Mouse (Mus musculus) central nervous system, embryonic 11.5 days (tissue): Measurements from ENCODE around the gene Olfr194. TPM values are rescaled to one million over a fixed set of nuclear protein-coding genes. Genes with fewer than 3 reads are reported as not detected.

Source experiments
- polyA plus RNA-seq: library from polyadenylated mRNA; depleted of rRNA; stranded (reverse); fragments of >200 nt; gene quantifications from 2 replicates; pipeline ENCODE4 v1.2.3, GENCODE M21; 2012; rRNA removed

Olfr194 gene
- polyA plus RNA-seq = not detected in 2 replicates

DNA sequence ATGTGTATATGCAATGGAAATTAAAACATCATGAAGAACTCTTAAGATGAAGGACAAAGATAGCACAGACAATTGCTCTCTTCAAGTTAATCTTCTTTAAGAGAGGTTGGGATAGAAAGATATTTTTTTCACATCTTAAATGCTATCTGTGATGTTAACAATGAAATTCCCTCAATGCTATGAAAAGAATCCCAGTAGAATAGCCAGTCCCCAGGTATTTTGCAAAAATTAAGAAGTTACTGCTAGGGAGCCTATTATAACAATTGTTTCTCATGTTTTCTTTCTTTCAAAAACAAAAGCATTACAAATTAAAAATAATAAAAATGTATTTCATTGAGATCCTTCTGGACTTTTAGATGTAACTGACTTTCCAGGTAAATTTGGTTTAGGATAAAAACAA lies at the start of gene Olfr194:
TSS of gene Olfr194 (minus strand) at position 101 of the 400 bp plus-strand sequence.

DNA sequence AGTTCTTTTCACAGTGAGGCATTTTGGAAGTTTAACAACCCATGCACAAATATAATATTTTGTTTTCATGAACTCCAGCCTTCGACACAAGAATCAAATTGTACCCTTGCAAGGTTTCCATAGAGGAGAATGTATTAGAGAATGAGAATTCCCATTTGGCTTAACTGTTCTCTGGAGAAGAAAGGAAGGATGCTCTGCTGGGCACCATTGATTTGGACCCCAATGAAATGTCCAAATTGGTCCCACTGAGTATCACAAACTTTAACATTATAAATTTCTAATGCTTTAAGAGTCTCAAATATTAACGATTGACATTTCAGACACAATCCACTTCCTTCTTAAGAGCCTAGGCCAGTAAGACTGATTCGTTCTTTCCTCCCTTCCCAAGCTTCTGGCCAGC lies 49.5 kb upstream of the Olfr194 start, which contains the start of gene Olfr196:
TSS of gene Olfr196 (minus strand) at position 101 of the 400 bp plus-strand sequence.

DNA sequence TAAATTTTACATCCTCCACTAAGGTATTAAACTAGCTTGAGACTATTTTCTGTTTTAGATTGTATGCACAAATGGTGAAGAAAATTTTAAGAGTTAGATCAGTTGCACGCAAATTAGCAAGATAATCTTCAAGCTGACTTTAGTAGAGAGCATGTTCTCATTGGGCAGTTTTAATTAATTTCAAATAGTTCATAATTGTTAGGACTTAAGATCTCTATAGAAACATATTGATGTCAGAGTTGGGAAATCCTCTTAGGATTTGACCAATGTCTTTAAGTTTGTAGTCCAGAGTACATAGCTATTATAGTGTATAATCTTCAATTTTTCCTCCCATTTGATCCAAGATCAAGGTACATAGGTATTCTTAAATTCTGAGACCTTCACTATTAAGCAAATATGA lies 25.9 kb upstream of the Olfr194 start, which contains the start of gene Olfr195:
TSS of gene Olfr195 (plus strand) at position 301 of the 400 bp plus-strand sequence.

DNA sequence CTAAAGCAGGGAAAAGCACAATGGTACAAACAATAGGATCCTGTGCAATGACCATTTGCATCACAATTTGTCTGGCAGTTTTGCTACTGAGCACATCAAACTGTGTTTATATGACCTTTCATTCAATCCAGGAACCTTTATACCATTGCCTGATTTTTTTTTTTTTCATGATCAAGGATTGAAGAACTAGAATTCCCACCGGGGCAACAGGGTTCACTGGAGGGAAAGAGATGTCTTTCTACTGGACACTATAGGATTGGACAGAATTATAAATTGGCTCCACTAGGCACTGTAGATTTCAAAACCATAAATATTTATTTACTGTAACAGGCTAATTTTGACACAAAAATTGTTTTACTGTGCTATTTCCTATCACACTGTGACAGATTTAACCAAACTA lies 9.1 kb downstream of the Olfr194 start, which contains the start of gene Olfr193:
TSS of gene Olfr193 (minus strand) at position 101 of the 400 bp plus-strand sequence.

DNA sequence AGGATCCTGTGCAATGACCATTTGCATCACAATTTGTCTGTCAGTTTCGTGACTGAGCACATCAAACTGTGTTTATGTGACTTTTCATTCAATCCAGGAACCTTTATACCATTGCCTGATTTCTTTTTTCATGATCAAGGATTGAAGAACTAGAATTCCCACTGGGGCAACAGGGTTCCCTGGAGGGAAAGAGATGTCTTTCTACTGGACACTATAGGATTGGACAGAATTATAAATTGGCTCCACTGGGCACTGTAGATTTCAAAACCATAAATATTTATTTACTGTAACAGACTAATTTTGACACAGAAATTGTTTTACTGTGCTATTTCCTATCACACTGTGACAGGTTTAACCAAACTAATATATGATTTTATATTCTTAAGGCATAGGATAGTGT lies 31.1 kb downstream of the Olfr194 start, which contains the start of gene Olfr191:
TSS of gene Olfr191 (minus strand) at position 101 of the 400 bp plus-strand sequence.

DNA sequence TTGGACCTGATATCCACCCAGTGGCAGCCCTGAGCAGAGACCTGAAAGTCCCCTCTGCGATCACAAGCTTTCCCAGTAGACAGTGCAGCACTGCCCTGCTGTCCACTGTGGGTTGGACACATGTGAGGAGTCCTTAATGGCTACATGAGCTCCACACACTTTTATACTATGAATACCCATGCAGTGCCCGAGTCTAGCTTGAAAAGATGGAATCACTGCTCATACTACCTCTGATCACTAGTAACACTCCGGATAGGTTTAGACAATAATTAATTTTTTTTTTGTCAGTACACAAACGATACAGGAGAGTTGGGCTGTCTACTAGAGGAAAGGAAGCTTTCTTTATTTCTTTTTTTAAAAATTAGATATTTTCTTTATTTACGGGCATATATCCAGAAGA lies 43.0 kb downstream of the Olfr194 start, which contains the start of gene Olfr190:
TSS of gene Olfr190 (minus strand) at position 101 of the 400 bp plus-strand sequence.

Other genes starting within 250 kb of the Olfr194 start
- not detected in 2 replicates for gene Olfr177, start 246.3 kb downstream of the Olfr194 start, polyA plus RNA-seq
- gene Olfr178, start 229.0 kb downstream of the Olfr194 start, polyA plus RNA-seq = not detected in 2 replicates
- gene Olfr181, start 192.3 kb downstream of the Olfr194 start, polyA plus RNA-seq = not detected in 2 replicates
- not detected in 2 replicates for gene Olfr180, start 191.7 kb downstream of the Olfr194 start, polyA plus RNA-seq
- gene Olfr183, start 125.7 kb downstream of the Olfr194 start, polyA plus RNA-seq = not detected in 2 replicates
- not detected in 2 replicates for gene Olfr186, start 90.8 kb downstream of the Olfr194 start, polyA plus RNA-seq
- not detected in 2 replicates for gene Olfr187, start 81.3 kb downstream of the Olfr194 start, polyA plus RNA-seq
- gene Olfr190, start 43.1 kb downstream of the Olfr194 start, polyA plus RNA-seq = not detected in 2 replicates
- not detected in 2 replicates for gene Olfr191, start 31.2 kb downstream of the Olfr194 start, polyA plus RNA-seq
- not detected in 2 replicates for gene Olfr193, start 9.2 kb downstream of the Olfr194 start, polyA plus RNA-seq
- not detected in 2 replicates for gene Olfr195, start 26.0 kb upstream of the Olfr194 start, polyA plus RNA-seq
- not detected in 2 replicates for gene Olfr196, start 49.4 kb upstream of the Olfr194 start, polyA plus RNA-seq
- not detected in 2 replicates for gene Olfr198, start 82.5 kb upstream of the Olfr194 start, polyA plus RNA-seq
- not detected in 2 replicates for gene Olfr199, start 98.7 kb upstream of the Olfr194 start, polyA plus RNA-seq
- gene Olfr201, start 151.6 kb upstream of the Olfr194 start, polyA plus RNA-seq = not detected in 2 replicates
- not detected in 2 replicates for gene Olfr202, start 165.7 kb upstream of the Olfr194 start, polyA plus RNA-seq
- not detected in 2 replicates for gene Olfr203, start 177.8 kb upstream of the Olfr194 start, polyA plus RNA-seq
- 0.01 TPM in 1 of 2 replicates, not detected in the other for gene Olfr204, start 197.2 kb upstream of the Olfr194 start, polyA plus RNA-seq
- gene Olfr205, start 210.1 kb upstream of the Olfr194 start, polyA plus RNA-seq = not detected in 2 replicates
- not detected in 2 replicates for gene Olfr206, start 228.2 kb upstream of the Olfr194 start, polyA plus RNA-seq
- not detected in 2 replicates for gene Olfr209, start 242.9 kb upstream of the Olfr194 start, polyA plus RNA-seq